Mouse (Mus musculus) bone marrow macrophage, adult 2 months (primary cell): ENCODE results near the gene Gm49776.

Experiments
- CTCF ChIP-seq: IDR thresholded peaks from 2 replicates; pipeline ENCODE4 v1.5.1; 2012; ENCODE audit warnings: low read depth, mild to moderate bottlenecking, low read length, moderate library complexity
- POLR2A ChIP-seq: IDR thresholded peaks from 2 replicates; pipeline ENCODE4 v1.6.1; 2012; ENCODE audit warnings: mild to moderate bottlenecking, low read depth, low read length, borderline replicate concordance

- no peak for TF ChIP-seq CTCF
- no peak for TF ChIP-seq POLR2A
Measured at GRCm38 (mm10) chr16:18197881-18198280, 60.2 kb downstream of the Gm49776 start.
